Mouse (Mus musculus): Measurements from ENCODE around the gene Myrf.

Myrf gene

GRCm38 (mm10) chr19:10247165-10247564, 6.6 kb upstream of the Myrf start:
- no peak for DNase-seq

DNA sequence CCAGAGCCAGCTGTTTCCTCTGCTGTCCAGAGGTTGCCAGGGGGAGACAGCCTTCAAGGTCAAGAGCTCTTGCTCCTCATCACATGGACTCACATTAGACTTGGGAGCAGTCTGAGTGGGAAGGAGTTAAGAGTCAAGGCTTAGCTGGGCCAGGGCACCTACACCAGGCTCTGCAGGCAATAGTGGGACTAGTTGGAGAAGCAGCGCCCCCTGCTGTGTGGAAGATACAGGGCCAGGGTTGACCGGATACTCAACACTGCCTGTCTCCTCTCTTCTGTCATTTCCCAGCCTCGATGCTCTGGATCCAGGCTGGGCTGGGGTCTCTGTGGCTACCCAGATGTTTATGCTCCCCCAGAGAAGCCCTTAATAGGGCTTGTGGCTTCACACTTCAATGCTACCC, 3.6 kb upstream of the Myrf start:
- no peak for DNase-seq

GRCm38 (mm10) chr19:10242916-10243315, 2.4 kb upstream of the Myrf start:
- DNase-seq, result no peak

- no peak for DNase-seq
Measured at GRCm38 (mm10) chr19:10239975-10240653, 434 bp downstream of the Myrf start.

DNA sequence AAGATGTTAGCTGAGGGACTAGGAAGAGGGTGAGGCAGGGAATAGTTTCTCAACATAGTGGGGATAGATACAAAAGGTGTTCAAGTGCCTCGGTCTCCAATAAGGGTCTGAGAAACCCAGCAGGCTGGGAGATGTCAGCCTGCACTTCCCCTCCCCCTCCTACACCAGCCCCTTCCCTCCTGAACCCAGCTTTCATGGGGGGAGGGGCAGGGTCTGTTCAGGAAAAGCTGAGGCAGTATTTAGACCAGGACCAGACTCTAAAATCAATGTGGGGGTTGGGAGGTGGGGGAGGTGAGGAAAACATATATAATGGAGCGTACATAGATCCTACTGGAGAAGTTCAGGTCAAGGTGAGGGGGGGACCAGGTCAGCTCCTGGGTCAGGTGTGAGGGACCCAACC, 1.1 kb downstream of the Myrf start:
- DNase-seq, result no peak

GRCm38 (mm10) chr19:10238477-10238876, 2.1 kb downstream of the Myrf start:
- DNase-seq, result no peak

DNA sequence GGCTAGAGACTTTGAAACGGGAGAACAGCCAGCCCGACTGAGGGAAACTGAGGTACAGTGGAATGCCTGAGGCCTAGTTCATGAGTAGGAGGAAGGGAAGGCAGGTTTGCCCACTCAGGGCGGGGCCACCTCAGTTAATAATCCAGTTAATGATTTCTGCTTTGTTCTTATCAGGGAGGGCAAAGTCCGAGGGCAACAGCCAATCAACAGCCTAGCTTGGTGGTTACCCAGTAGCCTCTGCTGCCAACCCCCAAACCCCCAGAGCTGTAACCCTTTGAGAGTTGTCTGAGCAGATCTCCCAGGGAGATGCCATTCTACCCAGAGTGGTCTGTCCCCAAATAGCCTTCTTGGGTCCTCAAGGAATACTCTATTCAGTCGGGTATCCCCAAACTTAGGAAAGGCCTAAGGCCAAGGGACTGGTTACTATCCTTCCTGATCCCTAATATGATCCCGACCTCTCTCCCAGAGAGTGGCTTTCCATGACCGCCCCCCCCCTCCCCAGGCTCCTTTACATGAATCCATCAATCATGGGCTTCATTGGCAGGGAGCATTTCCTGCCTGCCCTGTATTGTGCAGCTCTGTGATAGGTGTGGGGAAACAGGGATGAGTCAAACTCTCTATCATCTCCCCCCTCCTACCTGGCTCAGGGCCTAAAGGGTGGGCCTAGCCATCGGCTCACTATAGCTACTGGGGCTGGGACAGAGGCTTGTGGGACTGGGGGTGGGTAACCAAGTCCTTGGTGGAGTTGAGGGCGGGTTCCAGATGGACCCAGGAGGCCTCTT, 4.6 kb downstream of the Myrf start:
- DNase-seq, result no peak

GRCm38 (mm10) chr19:10232327-10233017, 8.1 kb downstream of the Myrf start:
- no peak for DNase-seq

DNA sequence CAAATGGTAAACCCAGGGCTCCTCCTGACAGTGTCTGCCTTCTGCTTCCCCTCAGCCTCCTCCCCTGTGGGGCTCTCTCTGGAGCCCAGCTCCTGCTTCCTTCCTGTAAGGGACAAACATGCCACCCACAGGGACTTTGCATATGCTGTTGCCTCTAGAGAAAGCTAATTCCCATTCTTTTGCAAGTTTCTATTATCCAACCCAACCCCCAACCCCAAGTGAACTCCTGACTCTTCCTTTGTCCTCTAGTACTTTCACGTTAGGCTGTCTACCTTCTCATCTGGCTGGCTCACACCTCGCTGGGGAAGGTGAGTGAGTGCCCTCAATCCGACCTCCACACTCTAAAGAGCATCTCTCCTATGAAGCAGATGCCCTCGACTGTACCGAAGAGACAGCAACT, 8.7 kb downstream of the Myrf start:
- no peak for DNase-seq

DNA sequence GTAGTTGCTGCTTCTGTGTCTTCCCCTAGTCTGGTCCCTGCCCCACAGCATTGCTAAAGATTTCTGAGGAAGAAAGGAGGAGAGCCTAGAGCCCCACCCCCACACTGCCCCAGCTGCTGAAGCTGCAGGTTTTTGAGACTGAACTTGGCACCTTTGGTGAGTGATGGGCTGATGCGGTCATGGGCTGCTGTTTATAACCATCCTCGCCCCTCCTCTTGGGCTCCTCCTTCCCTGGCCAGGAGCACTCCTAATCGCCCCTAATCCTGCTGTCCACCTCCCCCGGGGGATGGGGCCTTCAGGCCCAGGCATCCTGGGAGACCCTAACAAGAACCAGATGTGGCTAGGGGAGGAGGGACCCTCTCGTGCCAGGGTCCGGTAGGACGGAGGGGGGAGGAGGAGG, 9.5 kb downstream of the Myrf start:
- DNase-seq, result no peak

- DNase-seq, result no peak
Measured at GRCm38 (mm10) chr19:10225767-10226166, 14.8 kb downstream of the Myrf start.

- DNase-seq, result no peak
Measured at GRCm38 (mm10) chr19:10224637-10225453, 15.7 kb downstream of the Myrf start.

- no peak for DNase-seq
Measured at GRCm38 (mm10) chr19:10223561-10223960, 17.0 kb downstream of the Myrf start.

GRCm38 (mm10) chr19:10222656-10223055, 17.9 kb downstream of the Myrf start:
- DNase-seq, result no peak

- DNase-seq, result no peak
Measured at GRCm38 (mm10) chr19:10221585-10221984, 19.0 kb downstream of the Myrf start.

- DNase-seq, result no peak
Measured at GRCm38 (mm10) chr19:10219593-10219992, 21.0 kb downstream of the Myrf start.

DNA sequence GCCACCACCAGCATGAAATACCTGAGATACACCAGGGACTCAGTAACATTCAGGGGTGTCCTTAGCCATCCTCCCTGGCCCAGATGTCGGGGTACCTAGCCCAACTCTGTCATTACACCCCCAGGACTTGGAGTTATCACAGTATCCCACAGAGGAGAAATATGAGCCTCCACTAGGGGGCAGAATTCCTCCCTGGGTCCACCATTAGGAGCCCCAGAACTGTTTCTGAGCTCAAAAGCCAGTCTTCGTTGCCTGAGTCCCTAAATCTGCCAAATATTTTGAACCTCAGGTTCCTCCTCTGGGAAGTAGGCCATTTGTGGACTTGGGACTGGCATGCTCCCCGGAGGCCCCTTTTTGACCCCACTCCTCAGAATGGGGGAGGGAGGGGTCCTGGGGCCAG, 21.4 kb downstream of the Myrf start:
- no peak for DNase-seq

GRCm38 (mm10) chr19:10216101-10216500, 24.4 kb downstream of the Myrf start:
- DNase-seq, result no peak

- DNase-seq, result no peak
Measured at GRCm38 (mm10) chr19:10213796-10214471, 26.6 kb downstream of the Myrf start.

DNA sequence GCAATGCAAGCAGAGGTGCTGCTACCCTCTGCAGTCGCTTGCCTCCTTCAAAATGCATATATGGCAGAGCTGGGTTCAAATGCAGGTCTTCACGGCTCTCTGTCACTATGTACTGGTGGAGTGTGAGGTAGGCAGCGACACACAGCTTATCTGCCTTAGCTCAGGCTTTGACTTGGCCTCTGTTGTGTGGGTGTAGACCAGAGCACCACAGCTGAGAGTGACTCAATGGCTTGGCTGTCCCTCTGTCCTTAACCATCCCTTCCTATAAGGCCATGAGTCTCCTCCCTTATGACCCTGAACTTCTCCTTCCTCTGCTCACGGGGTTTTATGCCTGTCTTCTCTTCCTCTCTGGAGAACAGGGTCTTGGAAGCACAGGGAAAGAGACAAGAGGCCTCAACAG, 29.7 kb downstream of the Myrf start:
- no peak for DNase-seq

GRCm38 (mm10) chr19:10208851-10209250, 31.7 kb downstream of the Myrf start:
- no peak for DNase-seq

GRCm38 (mm10) chr19:10205051-10205450, 35.5 kb downstream of the Myrf start:
- DNase-seq, result no peak

- peak; percentile 74 for DNase-seq
Measured at GRCm38 (mm10) chr19:10204616-10205001, 35.9 kb downstream of the Myrf start.
